Mouse (Mus musculus) C2C12 (cell line): ENCODE data around the gene C1qtnf6. TPM values are rescaled to one million over a fixed set of nuclear protein-coding genes. Genes with fewer than 3 reads are reported as not detected.

ENCODE experiments used
- H3K27me3 ChIP-seq: one replicate; pipeline ENCODE4 v1.6.1; 2011; ENCODE audit not compliant: control insufficient read depth, insufficient read depth, insufficient read length
- H3K36me3 ChIP-seq: one replicate; pipeline ENCODE4 v1.6.1; 2011; ENCODE audit not compliant: control insufficient read depth, insufficient read depth
- H3K4me3 ChIP-seq: one replicate; pipeline ENCODE4 v1.5.1; 2011; ENCODE audit warnings: mild to moderate bottlenecking, control low read depth; ENCODE audit not compliant: poor library complexity, insufficient read depth, severe bottlenecking
- H3K79me2 ChIP-seq: one replicate; pipeline ENCODE4 v1.6.1; 2011; ENCODE audit not compliant: control insufficient read depth, insufficient read depth
- H3K79me3 ChIP-seq: one replicate; pipeline ENCODE4 v1.6.1; 2011; ENCODE audit warnings: low read depth, control low read depth
- H3ac ChIP-seq: one replicate; pipeline ENCODE3; 2011; ENCODE audit warnings: low read depth; ENCODE audit not compliant: control insufficient read depth, insufficient read length
- CEBPB ChIP-seq: IDR thresholded peaks from one replicate; pipeline ENCODE4 v1.6.1; 2011; ENCODE audit warnings: low read depth, mild to moderate bottlenecking, control low read depth, moderate library complexity
- CTCF ChIP-seq: IDR thresholded peaks from one replicate; pipeline ENCODE4 v1.5.1; 2011; ENCODE audit not compliant: control insufficient read depth, insufficient read depth, insufficient read length
- FOSL1 ChIP-seq: IDR thresholded peaks from one replicate; pipeline ENCODE4 v1.8.0; 2011; ENCODE audit warnings: mild to moderate bottlenecking, low read length; ENCODE audit not compliant: poor library complexity, insufficient read depth, severe bottlenecking
- MAX ChIP-seq: IDR thresholded peaks from one replicate; pipeline ENCODE4 v1.6.1; 2011; ENCODE audit warnings: mild to moderate bottlenecking, control low read depth
- MYOD1 ChIP-seq: IDR thresholded peaks from one replicate; pipeline ENCODE4 v1.6.1; 2011; ENCODE audit warnings: low read depth; ENCODE audit not compliant: control insufficient read depth, insufficient read length
- MYOG ChIP-seq: IDR thresholded peaks from one replicate; pipeline ENCODE4 v1.6.1; 2011; ENCODE audit not compliant: control insufficient read depth, insufficient read length; ENCODE audit errors: extremely low read depth
- USF1 ChIP-seq: IDR thresholded peaks from one replicate; pipeline ENCODE4 v1.6.1; 2011; ENCODE audit warnings: low read depth, mild to moderate bottlenecking, control low read depth, moderate library complexity
- polyA plus RNA-seq: library from polyadenylated mRNA; unstranded; fragments of >200 nt; fragmentation: generic; extraction: Trizol; gene quantifications from one replicate; pipeline ENCODE4 v1.2.1, GENCODE M21; 2012; ENCODE audit warnings: missing spikeins

Gene C1qtnf6
- polyA plus RNA-seq, 1 experiment: 17.5 TPM

DNA sequence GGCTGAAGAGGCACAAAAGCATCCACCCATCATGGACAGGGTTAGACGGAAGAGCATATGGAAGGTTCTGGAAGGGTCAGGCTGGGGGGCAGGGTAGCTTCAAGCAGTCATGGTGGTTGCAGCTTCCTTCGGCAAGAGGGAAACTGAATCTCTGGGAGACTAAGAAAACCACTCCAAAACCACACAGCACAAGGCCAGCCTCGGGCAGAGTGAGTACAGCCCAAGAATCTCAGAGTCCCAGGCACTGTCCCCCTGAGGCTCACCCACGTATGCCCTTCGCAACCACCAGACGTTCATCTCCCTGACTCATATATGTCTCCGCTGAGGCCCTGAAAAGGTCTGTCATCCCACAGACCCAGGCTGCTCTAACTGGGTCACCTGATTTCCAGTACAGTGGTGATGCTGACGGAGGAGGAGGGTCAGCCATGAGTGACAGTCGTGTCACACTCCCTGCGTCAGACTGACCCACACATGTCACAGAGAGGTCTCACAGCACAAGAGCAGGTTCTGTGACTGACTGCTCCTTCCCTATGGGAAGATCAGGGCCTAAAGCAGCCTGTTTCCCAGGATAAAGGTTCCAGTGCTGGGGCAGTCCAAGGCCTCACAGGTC lies 37.7 kb downstream of the C1qtnf6 start:
- no peaks in the 10 kb centered on the region for H3K36me3 ChIP-seq
- H3ac ChIP-seq: no peak overlapping the region
- TF ChIP-seq FOSL1 (no peak), MAX (no peak), MYOG (no peak), CTCF (no peak), MYOD1 (no peak)
- H3K4me3 ChIP-seq: no peak overlapping the region
- H3K79me2 ChIP-seq: no peaks in the 10 kb centered on the region
- H3K79me3 ChIP-seq: no peaks in the 10 kb centered on the region
- peaks cover 4% of the 10 kb centered on the region for H3K27me3 ChIP-seq

DNA sequence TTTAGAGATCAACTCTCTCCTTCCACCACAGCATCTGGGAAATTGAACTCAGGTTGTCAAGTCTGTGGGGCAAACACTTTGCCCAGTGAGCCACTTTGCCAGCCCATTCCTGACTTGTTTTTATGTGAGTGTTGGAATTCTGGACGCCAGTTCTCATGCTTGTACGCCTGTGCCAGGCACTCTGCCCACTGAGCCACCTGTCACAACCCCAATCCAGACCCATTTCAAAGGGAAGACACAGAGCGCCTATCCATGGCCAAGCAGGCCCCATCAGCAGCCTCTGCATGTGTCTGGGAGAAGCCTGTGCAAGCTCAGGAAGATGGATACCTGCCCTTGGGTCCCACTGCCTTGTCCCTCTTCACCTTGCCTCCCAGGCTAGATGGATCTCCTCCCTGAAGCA lies 39.9 kb downstream of the C1qtnf6 start:
- no peak for TF ChIP-seq FOSL1
- TF ChIP-seq CEBPB: no peak
- no peak for TF ChIP-seq USF1
- no peak for TF ChIP-seq CTCF
- no peak for TF ChIP-seq MYOG
- TF ChIP-seq MAX: no peak
- TF ChIP-seq MYOD1: no peak
- peaks cover 13% of the 10 kb centered on the region for H3K27me3 ChIP-seq
- H3ac ChIP-seq: no peak overlapping the region
- H3K4me3 ChIP-seq: no peak overlapping the region
- no peaks in the 10 kb centered on the region for H3K36me3 ChIP-seq
- no peaks in the 10 kb centered on the region for H3K79me2 ChIP-seq
- H3K79me3 ChIP-seq: no peaks in the 10 kb centered on the region

- Histone ChIP-seq H3K4me3 (no peak overlapping the region), H3K79me2 (no peaks in the 10 kb centered on the region), H3K79me3 (no peaks in the 10 kb centered on the region), H3ac (no peak overlapping the region), H3K36me3 (no peaks in the 10 kb centered on the region), H3K27me3 (peaks cover 27% of the 10 kb centered on the region)
- TF ChIP-seq MAX (no peak), MYOD1 (no peak), MYOG (no peak), CTCF (no peak), CEBPB (no peak), FOSL1 (no peak), USF1 (no peak)
These were observed 41.3 kb downstream of the C1qtnf6 start for GRCm38 (mm10) chr15:78489906-78490305.

- Histone ChIP-seq H3K27me3 (peaks cover 33% of the 10 kb centered on the region), H3K36me3 (no peaks in the 10 kb centered on the region), H3K79me3 (no peaks in the 10 kb centered on the region), H3K4me3 (no peak overlapping the region), H3ac (no peak overlapping the region), H3K79me2 (no peaks in the 10 kb centered on the region)
- TF ChIP-seq CTCF (no peak), MAX (no peak), USF1 (no peak), FOSL1 (no peak), CEBPB (no peak), MYOG (no peak), MYOD1 (no peak)
These were observed 42.0 kb downstream of the C1qtnf6 start for GRCm38 (mm10) chr15:78489248-78489647.

DNA sequence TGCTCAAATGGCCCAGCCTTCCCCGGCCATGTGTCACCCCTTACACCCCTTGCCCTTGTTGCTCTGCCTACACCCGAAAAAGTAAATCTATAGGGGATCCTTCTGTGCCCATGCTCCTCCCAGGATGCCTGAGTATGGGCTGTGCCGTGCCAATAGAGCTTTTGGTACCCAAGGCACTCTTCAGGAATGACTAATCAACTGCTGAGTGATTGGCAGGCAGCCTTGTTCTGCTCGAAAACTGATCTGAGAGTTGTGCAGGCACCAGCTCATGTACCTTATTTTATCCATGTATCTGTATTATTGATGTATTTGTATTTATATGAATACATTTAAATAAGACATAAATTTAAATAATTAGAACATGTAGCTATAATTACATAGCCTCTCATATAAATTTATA lies 44.1 kb downstream of the C1qtnf6 start:
- no peak for TF ChIP-seq USF1
- no peak for TF ChIP-seq CTCF
- TF ChIP-seq FOSL1: no peak
- TF ChIP-seq MYOD1: no peak
- no peak for TF ChIP-seq MAX
- TF ChIP-seq CEBPB: no peak
- TF ChIP-seq MYOG: no peak
- H3ac ChIP-seq: no peak overlapping the region
- H3K4me3 ChIP-seq: no peak overlapping the region
- no peaks in the 10 kb centered on the region for H3K79me2 ChIP-seq
- H3K36me3 ChIP-seq: no peaks in the 10 kb centered on the region
- H3K27me3 ChIP-seq: peaks cover 37% of the 10 kb centered on the region
- no peaks in the 10 kb centered on the region for H3K79me3 ChIP-seq

DNA sequence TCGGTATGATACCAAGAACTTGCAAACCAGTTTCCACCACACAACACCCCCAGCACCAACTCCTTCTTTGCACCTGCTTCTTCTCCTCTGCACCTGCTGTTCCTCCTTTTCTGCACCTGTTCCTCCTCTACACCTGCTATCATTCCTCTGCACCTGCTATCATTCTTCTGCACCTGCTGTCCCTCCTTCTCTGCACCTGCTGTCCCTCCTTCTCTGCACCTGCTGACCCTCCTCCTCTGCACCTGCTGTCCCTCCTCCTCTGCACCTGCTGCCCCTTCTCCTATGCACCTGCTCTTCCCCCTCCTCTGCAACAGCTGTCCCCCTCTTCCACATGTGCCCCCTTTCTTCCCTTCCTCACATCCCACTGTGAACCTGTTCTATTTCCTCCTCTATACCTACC lies 44.7 kb downstream of the C1qtnf6 start:
- TF ChIP-seq USF1 (no peak), MYOD1 (peak; percentile 49)
- Histone ChIP-seq H3K4me3 (no peak overlapping the region), H3K27me3 (peaks cover 37% of the 10 kb centered on the region), H3K79me2 (no peaks in the 10 kb centered on the region), H3ac (no peak overlapping the region), H3K79me3 (no peaks in the 10 kb centered on the region), H3K36me3 (no peaks in the 10 kb centered on the region)
